Mouse (Mus musculus) gastrocnemius, postnatal 14 days (tissue): Measurements from ENCODE around the gene Atp1a1. TPM values are rescaled to one million over a fixed set of nuclear protein-coding genes. Genes with fewer than 3 reads are reported as not detected.

Experiments used
- DNase-seq: peaks from one replicate; pipeline ENCODE4 v3.0.0; 2021; ENCODE audit warnings: mixed read lengths
- intact Hi-C: fragments of 180-260 bp; cut with DNase I; formaldehyde crosslinking; loops from one replicate; pipeline ENCODE4 v1.15.1; 2025; ENCODE audit warnings: low total_unique reads
- total RNA-seq, 2 experiments: library from RNA; stranded (reverse); gene quantifications; 2 replicates each; pipeline ENCODE4 v1.2.3; 2021

Gene Atp1a1
- total RNA-seq, 2 experiments from 2014 or later = 54.3 to 64.5 TPM

DNA sequence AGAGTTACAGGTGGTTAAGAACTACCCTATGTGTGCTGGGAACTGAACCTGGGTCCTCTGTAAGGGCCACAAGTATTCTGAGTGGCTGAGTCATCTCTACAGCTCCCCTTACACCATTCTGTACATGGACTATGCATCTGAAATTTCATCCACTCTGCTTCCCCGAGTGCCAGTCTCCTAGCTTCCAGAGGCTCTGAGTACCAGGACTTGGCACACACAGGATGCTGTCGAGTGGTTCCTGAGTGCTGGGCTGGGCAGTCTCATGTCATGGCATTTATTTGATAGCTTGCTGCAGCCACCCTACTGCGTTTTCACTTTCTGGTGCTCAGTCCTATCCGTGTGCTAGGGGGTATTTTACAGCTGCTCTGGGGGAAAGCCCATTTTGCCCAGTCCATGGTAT lies 35.9 kb downstream of the Atp1a1 start:
- intact Hi-C loops = no loop called here
- no peak for DNase-seq

DNA sequence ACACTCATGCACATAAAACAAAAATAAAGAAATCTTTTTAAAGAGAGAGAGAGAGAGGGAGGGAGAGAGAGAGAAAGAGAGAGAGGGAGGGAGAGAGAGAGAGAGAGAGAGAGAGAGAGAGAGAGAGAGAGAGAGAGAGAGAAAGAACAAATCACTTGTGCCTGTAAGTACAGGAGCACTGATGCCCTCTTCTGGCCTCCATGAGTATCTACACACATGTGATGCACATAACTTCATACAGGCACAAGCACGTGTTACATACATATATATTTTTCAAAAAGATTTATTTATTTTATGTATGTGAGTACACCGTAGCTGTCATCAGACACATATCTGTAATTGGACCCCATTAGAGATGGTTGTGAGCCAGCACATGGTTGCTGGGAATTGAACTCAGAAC lies 40.5 kb downstream of the Atp1a1 start:
- no peak for DNase-seq
- intact Hi-C loops = no loop called here

DNA sequence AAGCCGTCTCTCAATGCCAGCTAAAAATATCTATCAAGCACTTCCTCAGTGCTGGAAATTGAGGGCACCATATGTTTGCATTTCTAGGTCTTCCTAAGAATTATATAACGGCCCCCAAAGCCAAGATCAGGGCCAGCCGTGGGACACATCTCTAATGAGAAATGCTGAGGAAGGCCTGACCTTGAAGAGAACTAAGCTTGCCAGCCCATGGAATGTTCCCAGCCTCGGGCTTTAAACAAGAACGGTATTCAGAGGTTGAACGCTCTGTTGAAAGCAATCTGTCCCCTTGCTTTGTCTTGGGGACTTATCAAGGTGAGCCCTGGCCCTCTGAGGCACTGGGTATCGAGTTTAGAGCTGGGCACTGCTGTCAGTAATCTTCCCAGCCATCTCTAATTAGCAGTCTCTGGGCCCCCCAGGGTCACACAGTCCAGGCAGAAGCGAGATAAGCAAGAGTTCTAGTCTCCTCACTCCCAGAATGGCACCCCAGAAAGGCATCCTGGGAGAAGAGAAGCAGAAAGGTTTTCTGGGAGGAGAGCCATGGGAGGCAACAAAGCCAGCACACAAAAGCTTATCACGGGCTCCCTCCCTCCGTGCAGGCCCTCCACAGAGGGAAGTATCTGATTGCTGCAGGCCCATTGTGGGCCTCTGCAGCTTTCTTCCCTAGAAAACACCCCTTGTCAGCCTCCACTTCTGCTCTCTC lies 41.8 kb downstream of the Atp1a1 start:
- DNase-seq = no peak
- intact Hi-C loops = no loop called here

DNA sequence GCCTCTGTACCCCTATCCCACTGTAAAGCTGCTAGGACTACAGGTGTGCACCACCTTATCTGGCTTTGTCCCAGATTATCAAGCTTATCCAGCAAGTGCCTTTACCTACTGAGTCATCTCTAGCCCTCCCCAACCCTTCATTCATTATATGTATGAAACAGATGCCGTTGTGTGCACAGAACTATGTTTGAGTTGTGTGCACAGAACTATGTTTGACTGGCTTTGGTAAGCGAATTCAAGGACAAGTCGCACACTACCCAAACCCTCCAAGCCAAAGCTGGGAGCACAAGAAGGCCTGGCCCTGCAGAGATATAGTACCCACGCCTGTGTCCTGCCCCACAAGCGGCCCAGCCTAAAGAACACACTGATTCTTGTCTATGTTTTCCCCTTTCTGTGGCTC lies 42.5 kb downstream of the Atp1a1 start:
- intact Hi-C loops = no loop called here

GRCm38 (mm10) chr3:101560841-101561522 lies 43.5 kb downstream of the Atp1a1 start:
- intact Hi-C loops = no loop called here
- no peak for DNase-seq

More for the DNA sequence above, 42.5 kb downstream of the Atp1a1 start:
- DNase-seq = no peak

- DNase-seq = no peak
- intact Hi-C loops = loop anchor here (10.0 kb wide), 1 partner anchor 48 kb away; the partner anchor contains the start of gene Atp1a1
Observed at GRCm38 (mm10) chr3:101556712-101557111, 47.8 kb downstream of the Atp1a1 start.

- intact Hi-C loops = loop anchor here (10.0 kb wide), 1 partner anchor 52 kb away; the partner anchor contains the start of gene Atp1a1
Observed at GRCm38 (mm10) chr3:101552621-101553620, 51.6 kb downstream of the Atp1a1 start.

GRCm38 (mm10) chr3:101551457-101552230 lies 52.8 kb downstream of the Atp1a1 start:
- peak; percentile 66 for DNase-seq
- intact Hi-C loops = loop anchor here (10.0 kb wide), 1 partner anchor 53 kb away; the partner anchor contains the start of gene Atp1a1

More at GRCm38 (mm10) chr3:101552621-101553620, 51.6 kb downstream of the Atp1a1 start:
- no peak for DNase-seq

DNA sequence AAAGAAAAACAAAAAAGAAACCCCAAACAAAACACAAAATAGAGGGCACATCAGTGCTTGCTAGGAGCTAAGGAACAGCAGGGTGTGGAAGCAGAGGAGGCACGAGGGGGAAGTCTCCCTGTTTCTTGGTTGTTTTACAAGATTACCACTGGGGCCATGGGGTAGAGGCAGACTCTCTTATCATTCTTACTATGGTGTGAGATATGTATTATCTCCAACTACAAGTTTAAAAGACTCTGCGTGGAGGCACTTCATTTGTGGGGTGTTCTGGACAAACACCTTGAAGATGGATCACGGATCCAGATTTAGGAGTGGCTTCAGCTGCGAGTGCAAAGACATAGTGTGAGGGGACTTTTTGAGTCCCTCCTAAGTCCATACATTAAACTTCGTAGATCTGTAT lies 54.7 kb downstream of the Atp1a1 start:
- intact Hi-C loops = loop anchor here (10.0 kb wide), 1 partner anchor 55 kb away; the partner anchor contains the start of gene Atp1a1
- no peak for DNase-seq

DNA sequence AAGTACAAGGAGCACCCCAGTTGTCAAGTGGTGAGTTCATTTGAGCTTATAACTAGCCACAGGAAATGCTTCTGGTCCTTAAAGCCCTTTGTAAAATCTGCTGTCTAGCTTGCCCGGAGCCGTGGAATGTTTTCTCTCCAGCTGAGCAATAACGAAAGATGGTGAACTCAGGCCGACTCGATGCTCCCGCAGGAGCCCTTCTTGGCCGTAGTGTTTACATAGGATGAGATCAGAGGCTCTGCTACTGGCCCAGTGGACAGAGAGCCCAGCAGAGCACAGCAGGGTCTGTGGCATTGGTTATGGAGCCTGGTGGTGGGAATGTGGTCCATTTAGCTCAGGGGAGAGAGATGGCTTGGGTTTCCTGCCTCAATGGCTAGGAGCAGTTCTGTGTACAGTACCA lies 60.4 kb downstream of the Atp1a1 start:
- intact Hi-C loops = no loop called here
- no peak for DNase-seq

GRCm38 (mm10) chr3:101541571-101541970 lies 62.9 kb downstream of the Atp1a1 start:
- no peak for DNase-seq
- intact Hi-C loops = no loop called here

DNA sequence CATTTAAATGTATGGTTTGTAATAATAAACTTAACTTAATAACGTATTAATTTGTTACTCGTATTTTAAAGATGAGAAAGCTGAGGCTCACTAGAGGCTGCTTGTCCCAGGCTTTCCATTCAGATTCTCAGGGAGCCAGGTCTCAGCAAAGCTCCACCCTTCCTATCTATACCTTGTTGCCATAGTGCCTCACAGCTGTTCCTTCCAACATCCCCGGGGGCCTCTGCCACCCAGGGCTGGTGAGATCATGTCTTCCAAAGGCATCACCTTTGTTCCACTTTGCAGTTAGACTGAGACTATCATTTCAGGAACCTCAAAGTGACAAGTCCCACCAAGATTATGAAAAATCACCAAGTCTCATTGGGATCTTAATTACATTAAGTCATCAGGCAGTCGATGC lies 63.9 kb downstream of the Atp1a1 start:
- DNase-seq = no peak
- intact Hi-C loops = no loop called here

DNA sequence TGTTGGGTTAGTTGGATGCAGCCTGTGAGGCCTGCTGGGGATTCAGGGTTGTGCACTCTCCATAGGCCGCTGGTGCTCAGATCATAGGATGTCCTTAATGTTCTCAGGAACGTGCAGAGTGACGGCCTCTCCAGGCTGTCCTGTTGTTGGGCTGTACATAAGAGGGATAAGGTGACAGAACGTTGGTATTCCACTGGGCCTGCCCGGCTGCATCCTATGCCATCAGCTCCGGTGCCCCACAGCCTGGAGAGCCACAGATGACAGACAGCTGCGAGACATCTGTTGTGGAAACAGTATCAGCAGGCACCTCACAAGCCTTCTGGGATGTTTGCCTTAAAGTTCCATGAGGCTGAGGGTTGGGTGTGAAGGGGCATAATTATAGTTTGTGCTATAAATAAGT lies 68.2 kb downstream of the Atp1a1 start:
- intact Hi-C loops = no loop called here

GRCm38 (mm10) chr3:101534311-101534710 lies 70.2 kb downstream of the Atp1a1 start:
- DNase-seq = no peak
- intact Hi-C loops = no loop called here

More for the DNA sequence above, 68.2 kb downstream of the Atp1a1 start:
- peak; percentile 61 for DNase-seq

DNA sequence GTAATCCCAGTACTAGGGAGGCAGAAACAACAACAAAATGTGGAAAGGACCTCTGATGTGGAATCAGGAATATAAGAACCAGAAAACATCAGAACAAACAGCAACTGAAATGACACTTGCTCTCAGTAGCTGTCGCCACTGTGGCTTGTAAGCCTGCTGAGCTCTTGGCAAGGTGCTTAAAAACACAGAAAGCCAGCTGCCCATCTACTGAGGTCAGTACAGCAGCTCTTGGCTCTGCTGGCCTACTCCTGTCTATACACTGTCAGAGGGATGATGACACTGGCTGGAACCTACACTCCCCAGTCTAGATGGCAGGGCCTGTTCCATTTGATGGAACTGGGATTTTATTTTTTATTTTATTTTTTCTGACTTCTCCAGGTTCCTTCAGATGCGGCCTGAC lies 71.1 kb downstream of the Atp1a1 start:
- no peak for DNase-seq
- intact Hi-C loops = no loop called here

DNA sequence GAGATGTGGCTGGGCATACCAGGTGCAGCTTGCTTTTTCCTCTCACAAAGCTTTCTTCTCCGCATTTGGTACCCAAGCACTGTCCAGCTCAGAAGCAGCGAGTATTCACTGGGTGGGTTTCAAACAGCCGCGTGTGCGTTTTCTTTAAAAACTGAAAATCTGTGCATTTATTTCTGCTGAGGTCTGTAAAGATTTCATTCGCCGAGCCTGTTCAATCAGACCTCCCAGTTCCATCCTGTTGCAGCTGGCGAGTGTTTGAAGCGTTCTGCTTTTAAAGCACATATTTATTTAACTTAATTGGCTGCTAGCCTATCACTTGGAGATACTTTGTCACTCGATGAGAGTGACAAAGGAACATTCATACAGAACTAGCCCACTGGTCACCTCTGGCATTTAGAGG lies 73.6 kb downstream of the Atp1a1 start:
- intact Hi-C loops = no loop called here
- DNase-seq = no peak

DNA sequence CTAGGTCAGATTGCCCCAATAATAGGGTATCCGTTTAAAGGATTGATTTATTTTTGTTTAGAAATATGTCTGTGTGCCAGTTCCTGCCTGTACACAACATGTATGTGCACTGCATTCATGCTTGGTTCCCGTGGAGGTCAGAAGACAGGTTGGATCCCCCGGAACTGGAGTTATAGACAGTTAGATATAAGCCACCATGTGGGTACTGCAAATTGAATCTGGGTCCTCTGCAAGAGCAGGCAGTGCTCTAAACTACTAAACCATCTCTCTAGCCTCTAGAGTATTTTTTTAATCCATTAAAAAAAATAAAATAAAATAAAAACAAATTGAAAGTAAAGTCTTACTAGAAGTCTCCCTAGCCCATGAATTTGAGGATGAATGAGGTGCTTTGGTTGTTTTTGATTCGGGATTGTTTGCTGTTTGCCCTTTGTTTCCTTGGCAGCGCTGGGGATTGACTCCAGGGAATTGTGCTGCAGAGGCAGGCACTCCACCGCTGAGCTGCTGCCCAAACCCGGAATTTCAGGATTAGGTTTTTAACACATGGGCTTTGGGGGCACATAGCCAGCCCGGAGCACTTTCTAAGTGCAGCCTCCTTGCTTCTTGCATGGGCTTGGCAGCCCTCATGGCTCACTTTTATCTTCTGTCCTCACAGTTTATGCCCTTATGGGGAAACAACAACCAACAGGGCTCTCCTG lies 75.4 kb downstream of the Atp1a1 start:
- DNase-seq = no peak
- intact Hi-C loops = no loop called here

GRCm38 (mm10) chr3:101528157-101528899 lies 76.2 kb downstream of the Atp1a1 start:
- intact Hi-C loops = no loop called here
- DNase-seq = peak; percentile 47
